Mouse (Mus musculus) MEL (cell line): ENCODE measurements at regions not wholly inside any gene's neighbourhood (a gene's known extent, or its start where the extent isn't known, plus 50 kb on each side); places are given as distances from the start of the nearest gene placed in this dataset.

Experiments
- DNase-seq: peaks from one replicate; pipeline ENCODE4 v3.0.0; 2011; ENCODE audit warnings: low read depth, low spot score
- H3K27ac ChIP-seq: 2 replicates; pipeline ENCODE4 v1.5.1; 2012; ENCODE audit warnings: low read depth, mild to moderate bottlenecking, control low read depth, low read length, moderate library complexity; ENCODE audit not compliant: control insufficient read depth
- H3K27me3 ChIP-seq, 2 experiments: fragments of 150-350 bp in 1 of 2; sonication (generic) in 1 of 2; 2 replicates each; pipeline ENCODE4 v1.6.1; 2012; ENCODE audit warnings: low read length in 2 of 2, mild to moderate bottlenecking in 2 of 2, improper control_type of control experiment in 1 of 2, moderate library complexity in 1 of 2; ENCODE audit not compliant: insufficient read depth in 2 of 2, control insufficient read depth in 1 of 2
- H3K36me3 ChIP-seq, 2 experiments: 2 replicates each; pipeline ENCODE4 v1.6.1; 2012 to 2014; ENCODE audit warnings: low read length in 2 of 2, improper control_type of control experiment in 1 of 2, inconsistent platforms in 1 of 2, mild to moderate bottlenecking in 1 of 2; ENCODE audit not compliant: insufficient read depth in 2 of 2, control insufficient read depth in 1 of 2
- H3K4me1 ChIP-seq, 2 experiments: fragments of 150-350 bp in 1 of 2; sonication (generic) in 1 of 2; 2 replicates each; pipeline ENCODE4 v1.6.1; 2012; ENCODE audit warnings: low read length in 2 of 2, improper control_type of control experiment in 1 of 2, mild to moderate bottlenecking in 1 of 2; ENCODE audit not compliant: insufficient read depth in 2 of 2, control insufficient read depth in 1 of 2
- H3K4me3 ChIP-seq, 2 experiments: fragments of 150-350 bp in 1 of 2; sonication (generic) in 1 of 2; 2 replicates each; pipeline ENCODE4 v1.5.1; 2012; ENCODE audit warnings: low read depth in 2 of 2, low read length in 2 of 2, mild to moderate bottlenecking in 2 of 2, moderate library complexity in 2 of 2, control low read depth in 1 of 2, improper control_type of control experiment in 1 of 2; ENCODE audit not compliant: control insufficient read depth in 1 of 2, insufficient read depth in 1 of 2
- H3K79me2 ChIP-seq: 2 replicates; pipeline ENCODE4 v1.6.1; 2012; ENCODE audit warnings: mild to moderate bottlenecking, low read length, moderate library complexity; ENCODE audit not compliant: control insufficient read depth, poor library complexity, insufficient read depth
- H3K9ac ChIP-seq: 2 replicates; pipeline ENCODE4 v1.6.1; 2012; ENCODE audit warnings: low read depth, mild to moderate bottlenecking, control low read depth, low read length, moderate library complexity; ENCODE audit not compliant: control insufficient read depth, poor library complexity, severe bottlenecking
- H3K9me3 ChIP-seq: fragments of 150-350 bp; sonication (generic); replicated peaks from 2 replicates; pipeline ENCODE4 v1.6.1; 2012; ENCODE audit warnings: mild to moderate bottlenecking, low read length, improper control_type of control experiment, moderate library complexity; ENCODE audit not compliant: insufficient read depth
- BHLHE40 ChIP-seq: IDR thresholded peaks from 2 replicates; pipeline ENCODE4 v1.6.1; 2012; ENCODE audit warnings: low read depth, mild to moderate bottlenecking, inconsistent platforms, low read length, improper control_type of control experiment, borderline replicate concordance
- E2F4 ChIP-seq: IDR thresholded peaks from 2 replicates; pipeline ENCODE4 v1.6.1; 2011; ENCODE audit warnings: low read depth, low read length, improper control_type of control experiment, borderline replicate concordance
- ETS1 ChIP-seq: IDR thresholded peaks from 2 replicates; pipeline ENCODE4 v1.6.1; 2012; ENCODE audit warnings: low read depth, mild to moderate bottlenecking, inconsistent platforms, low read length, improper control_type of control experiment, moderate library complexity
- GABPA ChIP-seq: IDR thresholded peaks from 2 replicates; pipeline ENCODE4 v1.6.1; 2012; ENCODE audit warnings: low read depth, mild to moderate bottlenecking, inconsistent platforms, low read length, improper control_type of control experiment, moderate library complexity
- GATA1 ChIP-seq: IDR thresholded peaks from 2 replicates; pipeline ENCODE4 v1.6.1; 2011; ENCODE audit warnings: low read depth, low read length, improper control_type of control experiment
- KAT2A ChIP-seq: conservative IDR thresholded peaks from 2 replicates; pipeline ENCODE4 v1.6.1; 2012; ENCODE audit warnings: low read depth, low read length, improper control_type of control experiment, inconsistent platforms
- MAFK ChIP-seq: IDR thresholded peaks from 2 replicates; pipeline ENCODE4 v1.6.1; 2011; ENCODE audit warnings: low read depth, mild to moderate bottlenecking, low read length, improper control_type of control experiment, borderline replicate concordance
- MAZ ChIP-seq: IDR thresholded peaks from 2 replicates; pipeline ENCODE4 v1.6.1; 2012; ENCODE audit warnings: low read depth, mild to moderate bottlenecking, inconsistent platforms, low read length, improper control_type of control experiment
- MEF2A ChIP-seq: IDR thresholded peaks from 2 replicates; pipeline ENCODE4 v1.6.1; 2014; ENCODE audit warnings: low read depth, mild to moderate bottlenecking, inconsistent platforms, low read length, improper control_type of control experiment; ENCODE audit not compliant: poor library complexity, insufficient replicate concordance, severe bottlenecking; ENCODE audit errors: extremely low read depth
- MXI1 ChIP-seq: IDR thresholded peaks from 2 replicates; pipeline ENCODE4 v1.6.1; 2011; ENCODE audit warnings: mild to moderate bottlenecking, low read depth, low read length, improper control_type of control experiment
- MYB ChIP-seq: IDR thresholded peaks from 2 replicates; pipeline ENCODE4 v1.6.1; 2011; ENCODE audit warnings: mild to moderate bottlenecking, low read depth, low read length, improper control_type of control experiment
- POLR2A ChIP-seq, 2 experiments: IDR thresholded peaks; 2 replicates each; pipeline ENCODE4 v1.6.1; 2011 to 2012; ENCODE audit warnings: low read length in 2 of 2, mild to moderate bottlenecking in 2 of 2, control low read depth in 1 of 2, improper control_type of control experiment in 1 of 2, low read depth in 1 of 2, moderate library complexity in 1 of 2; ENCODE audit not compliant: control insufficient read depth in 1 of 2, insufficient read depth in 1 of 2, poor library complexity in 1 of 2
- RAD21 ChIP-seq: IDR thresholded peaks from 2 replicates; pipeline ENCODE4 v1.6.1; 2011; ENCODE audit warnings: mild to moderate bottlenecking, low read depth, low read length, improper control_type of control experiment
- RCOR1 ChIP-seq: IDR thresholded peaks from 2 replicates; pipeline ENCODE4 v1.6.1; 2012; ENCODE audit warnings: low read depth, mild to moderate bottlenecking, inconsistent platforms, low read length, improper control_type of control experiment
- TBP ChIP-seq: IDR thresholded peaks from 2 replicates; pipeline ENCODE4 v1.8.0; 2011; ENCODE audit warnings: low read depth, low read length, improper control_type of control experiment
- TCF12 ChIP-seq: IDR thresholded peaks from 2 replicates; pipeline ENCODE4 v1.6.1; 2014; ENCODE audit warnings: low read depth, mild to moderate bottlenecking, inconsistent platforms, low read length, improper control_type of control experiment, moderate library complexity
- UBTF ChIP-seq: IDR thresholded peaks from 2 replicates; pipeline ENCODE4 v1.6.1; 2012; ENCODE audit warnings: low read depth, mild to moderate bottlenecking, inconsistent platforms, low read length, improper control_type of control experiment, moderate library complexity, borderline replicate concordance; ENCODE audit not compliant: insufficient read depth
- ZC3H11A ChIP-seq: IDR thresholded peaks from 2 replicates; pipeline ENCODE4 v1.6.1; 2012; ENCODE audit warnings: low read depth, mild to moderate bottlenecking, inconsistent platforms, low read length, improper control_type of control experiment
- ZKSCAN1 ChIP-seq: IDR thresholded peaks from 2 replicates; pipeline ENCODE4 v1.6.1; 2012; ENCODE audit warnings: low read depth, mild to moderate bottlenecking, inconsistent platforms, low read length, improper control_type of control experiment, moderate library complexity

- no peak for DNase-seq
- Histone ChIP-seq H3K36me3 (no peaks in the 10 kb centered on the region), H3K27me3 (no peaks in the 10 kb centered on the region), H3K79me2 (no peaks in the 10 kb centered on the region), H3K4me1 (no peaks in the 10 kb centered on the region), H3K9ac (no peak overlapping the region), H3K9me3 (no peaks in the 10 kb centered on the region), H3K4me3 (no peak overlapping the region), H3K27ac (no peak overlapping the region)
- TF ChIP-seq RCOR1 (no peak), UBTF (no peak), TCF12 (no peak)
These were observed 78.0 kb upstream of the Pcsk2 start for GRCm38 (mm10) chr2:143467936-143468335.

DNA sequence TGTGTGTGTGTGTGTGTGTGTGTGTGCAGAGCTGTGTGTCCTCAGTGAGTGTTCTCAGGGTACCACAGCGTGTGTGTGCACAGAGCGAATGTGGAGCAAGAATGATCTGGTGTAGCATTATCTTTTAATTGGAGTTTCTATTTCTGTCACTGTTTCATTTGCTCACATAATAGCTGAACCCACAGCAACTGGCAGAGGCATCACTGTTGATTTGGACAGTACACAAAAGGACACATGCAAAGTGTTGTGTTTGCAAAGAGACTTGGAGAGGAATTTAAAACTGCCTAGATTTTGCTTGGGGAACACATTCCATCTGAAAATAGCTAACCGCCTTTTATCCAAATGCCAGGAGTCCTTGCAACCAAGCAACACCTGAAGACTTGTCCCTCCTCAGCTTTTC, 74.6 kb upstream of the Pcsk2 start:
- Histone ChIP-seq H3K9me3 (no peaks in the 10 kb centered on the region), H3K27me3 (no peaks in the 10 kb centered on the region), H3K4me1 (no peaks in the 10 kb centered on the region), H3K36me3 (no peaks in the 10 kb centered on the region), H3K27ac (no peak overlapping the region), H3K79me2 (no peaks in the 10 kb centered on the region), H3K4me3 (no peak overlapping the region), H3K9ac (no peak overlapping the region)
- DNase-seq: no peak
- no peak for TF ChIP-seq KAT2A
- TF ChIP-seq MAZ: no peak
- no peak for TF ChIP-seq ETS1
- no peak for TF ChIP-seq BHLHE40
- TF ChIP-seq ZKSCAN1: no peak
- no peak for TF ChIP-seq MYB
- no peak for TF ChIP-seq E2F4
- no peak for TF ChIP-seq GABPA
- TF ChIP-seq GATA1: no peak
- no peak for TF ChIP-seq POLR2A (IDR thresholded peaks at IDR 0.05; ENCODE audit: control insufficient read depth in 1 of 2, insufficient read depth in 1 of 2, low read depth in 1 of 2, low read length in 2 of 2, poor library complexity in 1 of 2)
- TF ChIP-seq TBP: no peak
- TF ChIP-seq RAD21: no peak
- no peak for TF ChIP-seq ZC3H11A
- TF ChIP-seq MXI1: no peak
- TF ChIP-seq MAFK: no peak
- no peak for TF ChIP-seq RCOR1
- TF ChIP-seq MEF2A: no peak
